Mouse (Mus musculus) lung, adult 2 months (tissue): Measurements from ENCODE around the gene Sox5. TPM values are rescaled to one million over a fixed set of nuclear protein-coding genes. Genes with fewer than 3 reads are reported as not detected.

Source experiments
- DNase-seq: peaks from one replicate; pipeline ENCODE4 v3.0.0; 2022
- H3K4me1 ChIP-seq: fragments of 200-500 bp; 2 replicates; pipeline ENCODE4 v1.6.1; 2011; ENCODE audit warnings: low read length; ENCODE audit not compliant: control insufficient read depth, insufficient read depth
- H3K4me3 ChIP-seq: fragments of 200-500 bp; replicated peaks from 2 replicates; pipeline ENCODE3; 2011; ENCODE audit warnings: low read depth, mild to moderate bottlenecking, control low read depth, low read length; ENCODE audit errors: extremely low read depth
- CTCF ChIP-seq: fragments of 200-500 bp; IDR thresholded peaks from 2 replicates; pipeline ENCODE4 v1.5.1; 2011; ENCODE audit warnings: mild to moderate bottlenecking, low read length, control low read depth; ENCODE audit not compliant: insufficient read depth
- POLR2A ChIP-seq: fragments of 200-500 bp; IDR thresholded peaks from 2 replicates; pipeline ENCODE4 v1.6.1; 2011; ENCODE audit warnings: low read depth, mild to moderate bottlenecking, control low read depth, low read length, borderline replicate concordance; ENCODE audit errors: extremely low read depth
- WGBS: fragments of 180-500 bp; shearing (Covaris S2); methylation state at CpG from one replicate; pipeline ENCODE4 v1.1.7; 2018; 5-methylcytosine and 5-hydroxymethylcytosine counted together
- polyA plus RNA-seq: library from polyadenylated mRNA; depleted of rRNA; stranded (reverse); fragments of >200 nt; gene quantifications from 2 replicates; pipeline ENCODE4 v1.2.3, GENCODE M21; 2012

Gene Sox5
- polyA plus RNA-seq, 1 experiment, result 8.6 TPM

DNA sequence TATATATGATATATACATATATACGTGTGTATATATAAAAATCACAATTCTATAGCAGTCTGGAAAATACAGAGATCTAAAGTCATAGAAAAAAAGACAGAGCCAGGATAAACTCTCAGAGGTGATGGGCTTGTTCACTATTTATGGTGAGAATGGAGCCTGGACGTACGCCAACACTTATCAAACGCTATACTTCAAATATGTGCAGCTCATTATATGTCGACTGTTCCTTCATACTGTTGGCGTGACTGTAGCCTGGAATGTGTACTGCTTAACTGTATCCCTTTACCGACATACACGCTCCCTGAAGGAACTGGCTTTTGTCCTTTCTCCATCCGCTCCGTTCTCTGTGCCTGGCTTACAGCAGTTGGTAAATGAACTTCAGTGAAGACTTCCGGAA lies 407.0 kb downstream of the Sox5 start:
- no peak for DNase-seq
- WGBS, result 81% methylated on average over 11 of the region's 11 CpGs
- Histone ChIP-seq H3K4me1 (no peaks in the 10 kb centered on the region), H3K4me3 (no peak overlapping the region)
- TF ChIP-seq CTCF, result no peak
- no peak for TF ChIP-seq POLR2A

DNA sequence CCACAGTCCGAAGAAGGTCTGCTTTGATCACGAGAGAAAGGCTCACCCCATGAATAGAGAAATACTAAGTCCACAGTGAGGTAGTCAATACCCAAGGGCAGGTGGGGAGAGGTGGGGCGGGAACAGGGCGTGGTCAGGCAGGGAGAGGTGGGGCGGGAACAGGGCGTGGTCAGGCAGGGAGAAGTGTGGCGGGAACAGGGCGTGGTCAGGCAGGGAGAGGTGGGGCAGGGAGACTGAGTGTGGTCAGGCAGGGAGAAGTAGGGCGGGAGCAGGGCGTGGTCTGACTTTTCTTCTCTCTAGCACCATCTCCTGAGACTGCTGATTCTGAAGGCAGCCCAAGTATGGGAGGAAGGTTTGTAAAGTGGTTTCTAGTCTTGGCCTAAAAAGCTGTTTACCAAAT lies 411.1 kb downstream of the Sox5 start:
- H3K4me1 ChIP-seq, result no peaks in the 10 kb centered on the region

DNA sequence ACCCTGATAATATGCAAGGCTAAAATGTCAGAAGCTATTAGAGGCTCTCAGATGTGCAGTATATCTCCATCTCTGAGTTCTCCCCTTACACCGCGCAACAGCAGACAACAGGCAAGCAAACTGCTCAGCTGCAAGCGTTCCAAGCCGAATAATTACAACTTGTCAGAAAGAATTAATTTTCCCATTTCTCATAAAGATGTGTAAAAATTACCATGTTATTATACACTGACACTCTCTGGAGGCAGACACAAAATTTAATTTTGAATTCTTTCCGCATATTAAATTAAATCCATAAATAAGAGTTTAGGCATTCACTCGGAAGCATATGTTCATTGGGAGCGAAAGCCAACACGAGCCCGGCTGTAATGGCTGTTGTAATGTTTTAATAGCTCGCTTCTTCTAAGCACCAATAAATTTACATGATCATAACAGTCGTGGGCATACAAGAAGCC lies 414.1 kb downstream of the Sox5 start:
- TF ChIP-seq POLR2A, result no peak
- TF ChIP-seq CTCF, result no peak
- WGBS, result 94% methylated on average over 11 of the region's 11 CpGs
- Histone ChIP-seq H3K4me3 (no peak overlapping the region), H3K4me1 (no peaks in the 10 kb centered on the region)
- DNase-seq, result no peak

More for the DNA sequence above, 411.1 kb downstream of the Sox5 start:
- DNase-seq, result peak; percentile 6
- no peak overlapping the region for H3K4me3 ChIP-seq
- 43% methylated on average over 9 of the region's 10 CpGs for WGBS
- TF ChIP-seq POLR2A (no peak), CTCF (no peak)

- no peaks in the 10 kb centered on the region for H3K4me1 ChIP-seq
- H3K4me3 ChIP-seq, result no peak overlapping the region
- no peak for TF ChIP-seq POLR2A
- TF ChIP-seq CTCF, result no peak
- WGBS, result 41% methylated on average over 5 of the region's 5 CpGs
- no peak for DNase-seq
Observed at GRCm38 (mm10) chr6:144361267-144362038, 420.3 kb downstream of the Sox5 start.

GRCm38 (mm10) chr6:144357081-144357480 lies 424.7 kb downstream of the Sox5 start:
- DNase-seq, result no peak
- Histone ChIP-seq H3K4me1 (no peaks in the 10 kb centered on the region), H3K4me3 (no peak overlapping the region)
- 59% methylated on average over 4 of the region's 4 CpGs for WGBS
- no peak for TF ChIP-seq POLR2A
- TF ChIP-seq CTCF, result no peak

DNA sequence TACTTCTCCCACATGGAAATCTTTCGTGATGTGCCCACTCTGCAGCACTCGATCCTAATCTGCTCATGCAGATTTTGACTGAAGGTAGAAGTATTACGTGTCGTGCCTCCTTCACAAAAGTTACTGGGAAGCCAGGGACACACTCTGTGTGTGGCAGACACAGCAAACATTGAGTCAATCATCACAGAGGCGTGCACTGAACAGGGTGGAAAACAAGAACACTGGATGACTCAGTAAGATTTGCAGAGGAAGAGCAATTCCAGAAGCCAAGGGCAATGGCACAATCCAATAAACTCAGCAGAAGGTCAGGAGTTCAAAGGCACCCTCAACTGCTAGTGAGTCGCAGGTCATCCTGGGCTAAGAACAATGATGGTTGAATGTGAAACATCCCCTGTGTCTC lies 430.7 kb downstream of the Sox5 start:
- H3K4me1 ChIP-seq, result no peaks in the 10 kb centered on the region
- H3K4me3 ChIP-seq, result no peak overlapping the region
- 88% methylated on average over 6 of the region's 6 CpGs for WGBS
- TF ChIP-seq POLR2A (no peak), CTCF (no peak)
- no peak for DNase-seq

GRCm38 (mm10) chr6:144343338-144343737 lies 438.4 kb downstream of the Sox5 start:
- H3K4me1 ChIP-seq, result no peaks in the 10 kb centered on the region
- no peak overlapping the region for H3K4me3 ChIP-seq
- no peak for DNase-seq
- WGBS, result 55% methylated on average over 11 of the region's 11 CpGs
- TF ChIP-seq CTCF (no peak), POLR2A (no peak)

- TF ChIP-seq CTCF, result 0 out of 2 replicates have a peak, but pooled peaks have one; percentile 9
- TF ChIP-seq POLR2A, result no peak
- 92% methylated on average over 3 of the region's 3 CpGs for WGBS
- Histone ChIP-seq H3K4me1 (peaks cover 2% of the 10 kb centered on the region; the same call in 1 of the 2 replicates), H3K4me3 (no peak overlapping the region)
- no peak for DNase-seq
Observed at GRCm38 (mm10) chr6:144339554-144339953, 442.2 kb downstream of the Sox5 start.

DNA sequence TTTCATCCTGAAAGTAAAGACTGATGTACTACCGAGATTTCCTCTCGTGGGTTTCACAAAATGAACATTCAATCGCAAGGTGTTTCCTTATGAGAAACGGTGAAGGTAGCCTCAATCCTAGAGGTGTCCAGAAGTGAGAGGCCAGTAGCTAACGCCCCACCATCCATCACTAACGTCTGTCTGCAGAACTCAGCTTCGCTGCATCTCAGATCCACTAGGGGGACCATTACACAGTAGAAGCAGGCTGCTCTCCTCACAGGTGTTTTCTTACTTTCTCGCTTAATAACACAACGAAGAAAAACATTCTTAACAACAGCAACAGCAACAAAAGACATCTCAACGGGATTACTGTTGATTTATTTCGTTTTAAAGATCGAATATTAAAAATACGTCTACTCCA lies 442.8 kb downstream of the Sox5 start:
- Histone ChIP-seq H3K4me3 (no peak overlapping the region), H3K4me1 (peaks cover 2% of the 10 kb centered on the region; the same call in 1 of the 2 replicates)
- DNase-seq, result no peak
- 65% methylated on average over 13 of the region's 13 CpGs for WGBS
- TF ChIP-seq CTCF (no peak), POLR2A (no peak)

DNA sequence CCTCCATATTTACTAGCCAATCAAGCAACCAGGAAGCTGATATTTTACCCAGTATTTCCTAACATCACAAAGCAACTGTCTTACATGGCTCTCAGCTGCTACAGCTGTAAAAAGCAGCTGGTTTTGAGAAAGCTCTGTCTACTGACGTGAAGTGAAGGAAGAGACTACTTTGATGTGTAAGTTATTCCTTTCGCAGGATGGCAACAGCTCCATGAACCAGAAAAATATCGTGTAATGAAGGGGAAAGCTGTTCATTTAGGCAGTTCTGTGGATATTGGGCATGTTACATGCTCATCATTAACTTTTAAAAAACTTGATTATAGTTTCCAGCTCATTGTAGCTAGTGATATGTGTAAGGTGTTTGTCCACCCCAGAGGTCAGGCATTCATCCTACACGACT lies 443.6 kb downstream of the Sox5 start:
- no peak for DNase-seq
- 66% methylated on average over 4 of the region's 4 CpGs for WGBS
- no peak overlapping the region for H3K4me3 ChIP-seq
- no peak for TF ChIP-seq POLR2A
- no peak for TF ChIP-seq CTCF
- H3K4me1 ChIP-seq, result peaks cover 2% of the 10 kb centered on the region; the same call in 1 of the 2 replicates
